ENCODE assay signal across 19 mouse cellular contexts in genomic region chr4:149996440-149996839, GRCm38 (mm10). TPM values are rescaled to one million over a fixed set of nuclear protein-coding genes. Genes with fewer than 3 reads are reported as not detected.
DNase-seq lines count a peak whose midpoint lies in the region; ATAC-seq lines count a peak whose summit lies in the region.
"Had no signal": no experiment of that assay in that cellular context is flagged by ENCODE, and none has a peak within 500 bp of the region (broad histone marks: within the 10 kb centered on the region; RNA-seq: fewer than 3 reads in every experiment).

No protein-coding gene starts in this region.

- no peak for ATAC-seq in kidney, embryonic 16.5 days (ENCODE audit: low FRiP score, low TSS enrichment)
- ATAC-seq: CD4-positive, CD25-positive, alpha-beta regulatory T cell, adult 4 months; intestine, embryonic 15.5 days had no signal

- H3K9ac ChIP-seq in kidney, embryonic 16.5 days (replicated peaks; ENCODE audit: low read length), result no peak overlapping the region; the same call in 1 of the 2 replicates
- H3K9ac ChIP-seq: embryonic facial prominence, embryonic 13.5 days; forebrain, embryonic 12.5 days; hindbrain, embryonic 12.5 days; intestine, embryonic 15.5 days; liver, embryonic 15.5 days; stomach, embryonic 15.5 days had no signal

- no peak overlapping the region for H3K4me3 ChIP-seq in kidney, embryonic 16.5 days (ENCODE audit: low read length)
- H3K4me3 ChIP-seq: embryonic facial prominence, embryonic 13.5 days; forebrain, embryonic 12.5 days; hindbrain, embryonic 12.5 days; intestine, embryonic 15.5 days; liver, embryonic 15.5 days; stomach, embryonic 15.5 days had no signal

- H3K4me1 ChIP-seq in kidney, embryonic 16.5 days (ENCODE audit: insufficient read depth, low read length), result peaks cover 45% of the 10 kb centered on the region
- H3K4me1 ChIP-seq: forebrain, embryonic 12.5 days had no signal

- H3K36me3 ChIP-seq in kidney, embryonic 16.5 days (ENCODE audit: insufficient read depth, low read length), result no peaks in the 10 kb centered on the region
- H3K36me3 ChIP-seq: embryonic facial prominence, embryonic 13.5 days; forebrain, embryonic 12.5 days; hindbrain, embryonic 12.5 days; stomach, embryonic 15.5 days had no signal

- H3K27me3 ChIP-seq in kidney, embryonic 16.5 days (ENCODE audit: insufficient read depth, low read length), result no peaks in the 10 kb centered on the region
- H3K27me3 ChIP-seq: embryonic facial prominence, embryonic 13.5 days; intestine, embryonic 15.5 days; liver, embryonic 15.5 days; stomach, embryonic 15.5 days had no signal

- no peak overlapping the region for H3K4me2 ChIP-seq in kidney, embryonic 16.5 days (replicated peaks; ENCODE audit: low read depth, low read length)
- H3K4me2 ChIP-seq: embryonic facial prominence, embryonic 13.5 days; forebrain, embryonic 12.5 days; hindbrain, embryonic 12.5 days; intestine, embryonic 15.5 days; liver, embryonic 15.5 days; stomach, embryonic 15.5 days had no signal

- no peak overlapping the region; the same call in 1 of the 2 replicates for H3K27ac ChIP-seq in kidney, embryonic 16.5 days (ENCODE audit: low read length)
- H3K27ac ChIP-seq: embryonic facial prominence, embryonic 13.5 days; forebrain, embryonic 12.5 days; hindbrain, embryonic 12.5 days; intestine, embryonic 15.5 days; liver, embryonic 15.5 days; stomach, embryonic 15.5 days had no signal

- H3K9me3 ChIP-seq in kidney, embryonic 16.5 days (ENCODE audit: low read length), result no peaks in the 10 kb centered on the region
- H3K9me3 ChIP-seq: embryonic facial prominence, embryonic 13.5 days; forebrain, embryonic 12.5 days; hindbrain, embryonic 12.5 days; intestine, embryonic 15.5 days; liver, embryonic 15.5 days; stomach, embryonic 15.5 days had no signal

- peak; percentile 47 for DNase-seq in cerebellum, adult 9-11 months
- DNase-seq in cerebellum, postnatal 4 days (ENCODE audit: low spot score in 2 of 2), result no peak
- DNase-seq in kidney, adult 18-20 months, result peak; percentile 32
- peak; percentile 51 to 52 for DNase-seq in adrenal gland, postnatal 36 days
- peak; percentile 33 for DNase-seq in kidney, adult 9 months
- no peak for DNase-seq in adipocyte (ENCODE audit: low spot score)
- no peak for DNase-seq in T-cell, adult 2 months (ENCODE audit: low spot score)
- DNase-seq: left cerebral cortex, postnatal 4 days; thymus, postnatal 4 days had no signal

- 54% methylated on average over 7 of the region's 7 CpGs for WGBS in kidney, embryonic 16.5 days

RNA-seq across cellular contexts. Expression of gene H6pd, which starts 12.4 kb away (rescaled TPM):
- 22.8 and 24.7 TPM in 2 replicates for polyA plus RNA-seq in kidney, embryonic 16.5 days (2015; fragmentation: Nextera tagmentation; extraction: Ambion mirVana)
- 100 to 1,000 TPM; 152 to 160 TPM for total RNA-seq in adrenal gland, postnatal 36 days (2021)

RNA-seq across cellular contexts. Expression of gene Spsb1, which starts 41.6 kb away (rescaled TPM):
- 10.9 and 14.2 TPM in 2 replicates for polyA plus RNA-seq in kidney, embryonic 16.5 days (2015; fragmentation: Nextera tagmentation; extraction: Ambion mirVana)
- total RNA-seq in adrenal gland, postnatal 36 days (2021), result 10 to 100 TPM; 21.8 to 52.7 TPM
- total RNA-seq: granulocyte monocyte progenitor cell, adult 5-6 weeks; monocyte, adult 5-6 weeks had no signal

Comparison
In these comparisons a context has a peak if more than half of its experiments do, and no peak if none do; other contexts are left out.
1. DNase-seq: peak in cerebellum, adult 9-11 months (single experiment), kidney, adult 18-20 months (single experiment), adrenal gland, postnatal 36 days (2 of 2) and kidney, adult 9 months (single experiment); none in cerebellum, postnatal 4 days (0 of 2), adipocyte (single experiment) and T-cell, adult 2 months (single experiment).